ENCODE assay signal across 11 mouse cellular contexts in genomic region chr5:143049013-143049385, GRCm38 (mm10).
DNase-seq lines count a peak whose midpoint lies in the region; ATAC-seq and TF ChIP-seq lines count a peak whose summit lies in the region.
"Had no signal": no experiment of that assay in that cellular context is flagged by ENCODE, and none has a peak within 500 bp of the region (broad histone marks: within the 10 kb centered on the region; RNA-seq: fewer than 3 reads in every experiment).

No protein-coding gene starts in this region.

- ATAC-seq in forebrain, embryonic 16.5 days, result no peak
- no peak for ATAC-seq in midbrain, embryonic 13.5 days

- no peak overlapping the region for H3K4me3 ChIP-seq in kidney, adult 2 months (ENCODE audit: insufficient read depth, low read depth, low read length)
- H3K4me3 ChIP-seq in bone marrow, adult 2 months (replicated peaks; ENCODE audit: control insufficient read depth, low read depth, low read length), result no peak overlapping the region
- no peak overlapping the region for H3K4me3 ChIP-seq in forebrain, embryonic 16.5 days (replicated peaks; ENCODE audit: low read length)
- H3K4me3 ChIP-seq in midbrain, embryonic 13.5 days (replicated peaks), result no peak overlapping the region

- no peak for TF ChIP-seq POLR2A in kidney, adult 2 months (IDR thresholded peaks at IDR 0.05; ENCODE audit: low read depth, low read length)
- TF ChIP-seq POLR2A in bone marrow, adult 2 months (IDR thresholded peaks at IDR 0.05; ENCODE audit: borderline replicate concordance, control insufficient read depth, low read depth, low read length), result no peak

- no peaks in the 10 kb centered on the region for H3K9me3 ChIP-seq in forebrain, embryonic 16.5 days (ENCODE audit: control insufficient read depth, low read length)
- no peaks in the 10 kb centered on the region for H3K9me3 ChIP-seq in midbrain, embryonic 13.5 days

- 73% methylated on average over 1 of the region's 1 CpGs for WGBS in kidney, adult 2 months
- WGBS in bone marrow, adult 2 months, result 67% methylated on average over 1 of the region's 1 CpGs
- WGBS in forebrain, embryonic 16.5 days, result 69% methylated on average over 1 of the region's 1 CpGs
- WGBS in midbrain, embryonic 13.5 days, result 72% methylated on average over 1 of the region's 1 CpGs

- H3K4me2 ChIP-seq in forebrain, embryonic 16.5 days (ENCODE audit: low read length), result no peak overlapping the region
- no peak overlapping the region for H3K4me2 ChIP-seq in midbrain, embryonic 13.5 days (replicated peaks)

- no peak for DNase-seq in kidney, adult 2 months
- no peak for DNase-seq in kidney, postnatal 14 days
- no peak for DNase-seq in urinary bladder, postnatal 4 days (ENCODE audit: low spot score in 2 of 2)
- no peak for DNase-seq in right cerebral cortex, postnatal 10 days (ENCODE audit: low spot score in 2 of 2)
- DNase-seq in embryo, embryonic 11 days, result no peak
- DNase-seq: cerebellum, adult 8-10 months; left cerebral cortex, postnatal 4 days; retina, postnatal 1 day had no signal

- 0 out of 2 replicates have a peak overlapping the region, but pooled peaks have one; percentile 16 for H3K9ac ChIP-seq in forebrain, embryonic 16.5 days (replicated peaks; ENCODE audit: low read depth, low read length)
- H3K9ac ChIP-seq in midbrain, embryonic 13.5 days (replicated peaks), result no peak overlapping the region

- no peak for TF ChIP-seq CTCF in kidney, adult 2 months (conservative IDR thresholded peaks at IDR 0.05; ENCODE audit: insufficient read depth, insufficient read length, low read depth, low read length)
- TF ChIP-seq CTCF in bone marrow, adult 2 months (IDR thresholded peaks at IDR 0.05; ENCODE audit: control insufficient read depth, insufficient read depth, low read length), result no peak

- peaks cover 7% of the 10 kb centered on the region for H3K4me1 ChIP-seq in kidney, adult 2 months (ENCODE audit: control insufficient read depth, insufficient read depth, low read length)
- peaks cover 13% of the 10 kb centered on the region for H3K4me1 ChIP-seq in bone marrow, adult 2 months (ENCODE audit: control insufficient read depth, insufficient read depth, low read length)
- H3K4me1 ChIP-seq in forebrain, embryonic 16.5 days (replicated peaks; ENCODE audit: control insufficient read depth, insufficient read depth, low read length), result peaks cover 31% of the 10 kb centered on the region
- H3K4me1 ChIP-seq in midbrain, embryonic 13.5 days (replicated peaks), result peaks cover 60% of the 10 kb centered on the region

- no peaks in the 10 kb centered on the region for H3K36me3 ChIP-seq in kidney, adult 2 months (ENCODE audit: control insufficient read depth, insufficient read depth, low read length)
- H3K36me3 ChIP-seq in forebrain, embryonic 16.5 days (ENCODE audit: control insufficient read depth, insufficient read depth), result no peaks in the 10 kb centered on the region
- peaks cover 7% of the 10 kb centered on the region; the same call in 1 of the 2 replicates for H3K36me3 ChIP-seq in midbrain, embryonic 13.5 days

- no peaks in the 10 kb centered on the region for H3K27me3 ChIP-seq in kidney, adult 2 months (replicated peaks; ENCODE audit: control insufficient read depth, insufficient read depth, low read length)
- H3K27me3 ChIP-seq in forebrain, embryonic 16.5 days (replicated peaks; ENCODE audit: control insufficient read depth, insufficient read depth, low read length), result no peaks in the 10 kb centered on the region
- H3K27me3 ChIP-seq in midbrain, embryonic 13.5 days, result no peaks in the 10 kb centered on the region

- peak overlapping the region; percentile 73; the same call in 1 of the 2 replicates for H3K27ac ChIP-seq in kidney, adult 2 months (ENCODE audit: insufficient read depth, low read depth, low read length)
- peak overlapping the region; percentile 44; the same call in 1 of the 2 replicates for H3K27ac ChIP-seq in bone marrow, adult 2 months (ENCODE audit: control insufficient read depth, insufficient read depth, low read depth, low read length, poor library complexity)
- H3K27ac ChIP-seq in forebrain, embryonic 16.5 days (ENCODE audit: low read length), result peak overlapping the region; percentile 95
- H3K27ac ChIP-seq in midbrain, embryonic 13.5 days, result peak overlapping the region; percentile 83

Comparison
In these comparisons a context has a peak if more than half of its experiments do, and no peak if none do; other contexts are left out.
1. H3K27ac ChIP-seq: peak in every context shown above with its lines; median percentile 95 in forebrain, embryonic 16.5 days; 83 in midbrain, embryonic 13.5 days; 73 in kidney, adult 2 months; 44 in bone marrow, adult 2 months.